Mouse (Mus musculus): ENCODE results near the gene Sipa1l2. TPM values are rescaled to one million over a fixed set of nuclear protein-coding genes. Genes with fewer than 3 reads are reported as not detected.

The Sipa1l2 gene
- total and polyA plus RNA-seq, 2 experiments from 2014 or later: 10.1 to 52.6 TPM

DNA sequence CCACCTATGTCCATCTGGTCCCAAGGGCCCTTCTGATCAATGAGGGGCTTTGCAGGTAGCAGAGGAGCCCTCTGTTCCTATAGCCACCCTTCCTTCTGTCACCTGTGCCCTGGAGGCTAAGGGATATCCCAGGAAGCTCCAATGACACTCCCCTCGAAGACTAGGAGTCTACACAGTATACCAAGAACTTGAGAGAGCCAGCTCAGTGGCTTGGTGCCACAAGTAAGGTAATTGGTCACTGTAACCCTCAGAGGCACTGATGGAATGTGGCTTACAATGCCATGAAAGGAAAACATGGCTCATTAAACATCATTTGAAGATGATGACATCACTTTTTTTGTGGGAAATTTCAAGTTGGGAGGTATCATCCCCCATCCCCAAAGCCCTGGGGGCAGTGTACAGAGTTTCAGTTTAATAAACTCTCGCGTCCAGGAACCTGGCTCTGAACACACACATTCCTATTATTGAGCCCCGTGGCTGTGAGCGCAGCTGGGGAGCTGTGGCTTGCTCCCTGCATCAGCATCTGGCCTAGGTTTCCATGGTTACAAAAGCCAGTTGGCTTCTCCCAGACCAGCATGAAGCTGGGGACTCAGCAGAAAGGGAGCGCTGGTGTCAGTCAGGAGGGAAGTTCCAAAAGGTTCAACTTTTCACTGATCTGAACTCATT lies 104.3 kb downstream of the Sipa1l2 start:
- no peak; the same call in 1 of the 2 replicates for TF ChIP-seq CTCF (IDR thresholded peaks at IDR 0.05)
- Histone ChIP-seq H3K4me3 (ENCODE audit: low read depth, low read length) (no peak overlapping the region), H3K9me3 (ENCODE audit: low read length) (no peaks in the 10 kb centered on the region), H3K27ac (ENCODE audit: low read depth, low read length) (no peak overlapping the region), H3K36me3 (ENCODE audit: insufficient read depth, low read length) (peaks cover 19% of the 10 kb centered on the region), H3K27me3 (ENCODE audit: insufficient read depth, low read length) (no peaks in the 10 kb centered on the region), H3K4me2 (ENCODE audit: low read depth, low read length, poor library complexity, severe bottlenecking) (no peak overlapping the region), H3K9ac (replicated peaks; ENCODE audit: low read length, poor library complexity, severe bottlenecking) (no peak overlapping the region), H3K4me1 (ENCODE audit: insufficient read depth, low read length) (peaks cover 7% of the 10 kb centered on the region; the same call in 1 of the 2 replicates)
- 22% methylated on average over 6 of the region's 6 CpGs for WGBS
- DNase-seq (ENCODE audit: low spot score) (peak; percentile 74), ATAC-seq (ENCODE audit: low FRiP score) (peak; percentile 60; the same call in 1 of the 2 replicates)

DNA sequence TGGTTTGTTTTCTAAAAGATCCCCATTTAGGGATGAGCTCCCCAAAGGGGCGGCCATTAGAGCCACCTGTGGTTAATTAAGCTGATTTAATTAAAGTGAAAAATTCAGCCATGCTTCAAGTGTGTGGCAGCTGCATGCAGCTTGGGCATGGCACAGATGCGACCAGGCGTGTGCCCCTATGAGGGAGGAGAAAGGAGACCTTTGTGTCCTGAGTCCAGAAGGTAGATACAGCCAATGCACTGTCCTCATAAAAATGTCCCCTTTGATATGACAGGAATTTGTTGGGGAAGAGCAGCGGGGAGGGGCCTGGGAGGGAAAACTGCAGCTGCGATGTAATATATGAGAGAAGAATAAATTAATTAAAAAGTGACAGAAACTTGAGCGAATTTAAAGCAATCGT lies 106.7 kb downstream of the Sipa1l2 start:
- ATAC-seq (ENCODE audit: low FRiP score) (no peak), DNase-seq (ENCODE audit: low spot score) (peak; percentile 15)
- Histone ChIP-seq H3K4me3 (ENCODE audit: low read depth, low read length) (no peak overlapping the region), H3K36me3 (ENCODE audit: insufficient read depth, low read length) (peaks cover 9% of the 10 kb centered on the region), H3K27ac (ENCODE audit: low read depth, low read length) (no peak overlapping the region), H3K9ac (replicated peaks; ENCODE audit: low read length, poor library complexity, severe bottlenecking) (no peak overlapping the region), H3K4me1 (ENCODE audit: insufficient read depth, low read length) (peaks cover 7% of the 10 kb centered on the region; the same call in 1 of the 2 replicates), H3K4me2 (ENCODE audit: low read depth, low read length, poor library complexity, severe bottlenecking) (no peak overlapping the region), H3K9me3 (ENCODE audit: low read length) (no peaks in the 10 kb centered on the region), H3K27me3 (ENCODE audit: insufficient read depth, low read length) (no peaks in the 10 kb centered on the region)
- TF ChIP-seq CTCF (IDR thresholded peaks at IDR 0.05): no peak
- whole genome bisulfite sequencing: 66% methylated on average over 7 of the region's 7 CpGs

DNA sequence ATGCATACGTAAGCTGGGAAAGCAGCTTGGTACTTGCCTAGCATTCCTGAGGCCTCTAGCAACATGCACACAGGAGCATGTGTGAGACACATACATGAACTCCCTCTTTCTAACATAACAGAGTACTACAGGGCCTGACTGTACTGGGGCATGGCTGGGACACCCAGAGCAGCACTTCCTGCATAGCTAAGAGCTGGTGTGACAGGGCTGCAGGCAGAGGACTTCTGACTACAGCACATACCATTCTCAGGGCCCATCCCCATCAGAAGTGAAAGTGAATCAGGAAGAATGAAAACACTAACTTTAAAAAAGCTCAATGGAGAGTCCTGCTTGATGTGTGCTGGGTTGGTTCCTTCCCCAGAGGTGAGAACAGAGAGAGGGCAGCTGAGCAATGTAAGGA lies 108.1 kb downstream of the Sipa1l2 start:
- Histone ChIP-seq H3K4me2 (ENCODE audit: low read depth, low read length, poor library complexity, severe bottlenecking) (no peak overlapping the region), H3K36me3 (ENCODE audit: insufficient read depth, low read length) (peaks cover 5% of the 10 kb centered on the region; the same call in 1 of the 2 replicates), H3K4me3 (ENCODE audit: low read depth, low read length) (no peak overlapping the region), H3K4me1 (ENCODE audit: insufficient read depth, low read length) (peaks cover 7% of the 10 kb centered on the region; the same call in 1 of the 2 replicates), H3K9me3 (ENCODE audit: low read length) (no peaks in the 10 kb centered on the region), H3K9ac (replicated peaks; ENCODE audit: low read length, poor library complexity, severe bottlenecking) (no peak overlapping the region), H3K27ac (ENCODE audit: low read depth, low read length) (no peak overlapping the region), H3K27me3 (ENCODE audit: insufficient read depth, low read length) (no peaks in the 10 kb centered on the region)
- 80% methylated on average over 1 of the region's 1 CpGs for WGBS
- ATAC-seq (ENCODE audit: low FRiP score) (no peak), DNase-seq (ENCODE audit: low spot score) (no peak)
- no peak for TF ChIP-seq CTCF (IDR thresholded peaks at IDR 0.05)

DNA sequence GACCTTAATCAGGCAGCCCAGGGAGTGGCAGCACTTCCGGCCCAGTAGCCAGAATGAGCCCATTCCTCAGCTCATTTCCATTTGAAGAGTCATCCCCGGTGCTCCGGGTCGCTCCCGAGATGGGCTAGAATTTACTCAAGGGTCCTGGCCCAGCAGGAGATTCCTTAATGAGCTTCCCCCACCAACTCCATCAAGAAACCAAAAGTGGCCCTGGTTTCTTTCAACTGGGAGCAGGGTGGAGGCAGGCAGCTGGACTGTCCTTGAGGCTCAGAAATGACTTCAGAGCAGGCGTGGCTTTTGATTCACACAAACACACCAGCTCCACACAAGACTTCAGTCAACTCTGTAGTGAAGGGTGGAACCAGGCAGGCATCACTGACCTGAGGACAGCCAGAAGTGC lies 109.0 kb downstream of the Sipa1l2 start:
- H3K9me3 ChIP-seq (ENCODE audit: low read length): no peaks in the 10 kb centered on the region
- no peak overlapping the region for H3K4me3 ChIP-seq (ENCODE audit: low read depth, low read length)
- no peak overlapping the region for H3K4me2 ChIP-seq (ENCODE audit: low read depth, low read length, poor library complexity, severe bottlenecking)
- no peaks in the 10 kb centered on the region for H3K27me3 ChIP-seq (ENCODE audit: insufficient read depth, low read length)
- peaks cover 5% of the 10 kb centered on the region; the same call in 1 of the 2 replicates for H3K36me3 ChIP-seq (ENCODE audit: insufficient read depth, low read length)
- no peak overlapping the region for H3K9ac ChIP-seq (replicated peaks; ENCODE audit: low read length, poor library complexity, severe bottlenecking)
- no peak for ATAC-seq (ENCODE audit: low FRiP score)
- peaks cover 7% of the 10 kb centered on the region; the same call in 1 of the 2 replicates for H3K4me1 ChIP-seq (ENCODE audit: insufficient read depth, low read length)
- no peak for DNase-seq (ENCODE audit: low spot score)
- TF ChIP-seq CTCF (IDR thresholded peaks at IDR 0.05): no peak
- no peak overlapping the region for H3K27ac ChIP-seq (ENCODE audit: low read depth, low read length)
- WGBS: 29% methylated on average over 6 of the region's 6 CpGs

DNA sequence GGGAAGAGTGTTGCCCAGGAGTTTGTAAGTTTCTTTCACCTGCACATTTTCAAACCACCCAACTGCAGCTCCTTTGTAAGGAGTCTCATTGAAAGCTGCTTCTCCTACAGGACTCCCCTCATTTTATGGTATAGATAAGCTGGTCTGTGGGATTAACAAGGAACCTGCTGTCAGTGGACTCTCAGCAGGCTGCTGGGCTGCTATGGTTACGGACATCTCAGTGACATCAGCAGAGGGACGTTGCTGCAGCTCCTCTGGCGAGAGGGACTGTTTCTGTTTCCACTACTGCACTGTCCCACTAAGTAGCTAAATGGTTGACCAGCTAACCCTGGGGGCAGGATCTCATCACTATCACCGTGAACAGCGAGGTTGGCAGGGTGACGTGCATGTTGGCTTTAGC lies 120.6 kb downstream of the Sipa1l2 start:
- no peaks in the 10 kb centered on the region for H3K4me1 ChIP-seq (ENCODE audit: insufficient read depth, low read length)
- no peak overlapping the region for H3K4me2 ChIP-seq (ENCODE audit: low read depth, low read length, poor library complexity, severe bottlenecking)
- no peaks in the 10 kb centered on the region for H3K9me3 ChIP-seq (ENCODE audit: low read length)
- H3K9ac ChIP-seq (replicated peaks; ENCODE audit: low read length, poor library complexity, severe bottlenecking): no peak overlapping the region
- no peak for ATAC-seq (ENCODE audit: low FRiP score)
- no peak for TF ChIP-seq CTCF (IDR thresholded peaks at IDR 0.05)
- H3K36me3 ChIP-seq (ENCODE audit: insufficient read depth, low read length): peaks cover 16% of the 10 kb centered on the region
- H3K4me3 ChIP-seq (ENCODE audit: low read depth, low read length): no peak overlapping the region
- H3K27me3 ChIP-seq (ENCODE audit: insufficient read depth, low read length): no peaks in the 10 kb centered on the region
- no peak overlapping the region for H3K27ac ChIP-seq (ENCODE audit: low read depth, low read length)
- no peak for DNase-seq (ENCODE audit: low spot score)
- 44% methylated on average over 6 of the region's 6 CpGs for WGBS

DNA sequence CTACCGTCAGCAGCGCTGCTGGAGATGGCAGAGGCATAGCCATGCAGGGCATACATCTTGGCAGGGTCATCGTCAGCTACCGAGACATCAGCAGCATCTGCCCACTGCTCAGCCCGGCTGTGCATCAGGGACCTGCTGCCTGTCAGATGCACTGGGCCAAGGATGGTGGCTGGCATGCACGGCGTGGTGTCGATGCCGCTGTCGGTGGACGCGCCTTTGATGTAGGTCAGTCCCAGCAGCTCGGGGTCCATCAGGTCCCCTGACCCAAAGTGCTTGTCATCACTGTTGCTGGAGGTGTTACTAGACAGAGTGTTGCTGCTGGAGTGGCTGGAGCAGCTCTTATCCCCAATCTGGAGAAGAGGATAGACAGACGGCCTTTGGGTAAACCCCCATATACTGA lies 122.1 kb downstream of the Sipa1l2 start:
- WGBS: 97% methylated on average over 14 of the region's 14 CpGs
- no peak overlapping the region for H3K4me3 ChIP-seq (ENCODE audit: low read depth, low read length)
- H3K4me2 ChIP-seq (ENCODE audit: low read depth, low read length, poor library complexity, severe bottlenecking): no peak overlapping the region
- no peaks in the 10 kb centered on the region for H3K4me1 ChIP-seq (ENCODE audit: insufficient read depth, low read length)
- H3K27me3 ChIP-seq (ENCODE audit: insufficient read depth, low read length): no peaks in the 10 kb centered on the region
- no peak for ATAC-seq (ENCODE audit: low FRiP score)
- no peak for TF ChIP-seq CTCF (IDR thresholded peaks at IDR 0.05)
- H3K9ac ChIP-seq (replicated peaks; ENCODE audit: low read length, poor library complexity, severe bottlenecking): no peak overlapping the region
- no peak for DNase-seq (ENCODE audit: low spot score)
- no peaks in the 10 kb centered on the region for H3K9me3 ChIP-seq (ENCODE audit: low read length)
- peaks cover 15% of the 10 kb centered on the region for H3K36me3 ChIP-seq (ENCODE audit: insufficient read depth, low read length)
- H3K27ac ChIP-seq (ENCODE audit: low read depth, low read length): no peak overlapping the region

Data from midbrain, postnatal 0 days (tissue).